Mouse (Mus musculus): ENCODE measurements around the gene Kif1c. TPM values are rescaled to one million over a fixed set of nuclear protein-coding genes. Genes with fewer than 3 reads are reported as not detected.

Gene Kif1c
- total RNA-seq, 2 experiments from 2014 or later, result 43.9 to 46.0 TPM

DNA sequence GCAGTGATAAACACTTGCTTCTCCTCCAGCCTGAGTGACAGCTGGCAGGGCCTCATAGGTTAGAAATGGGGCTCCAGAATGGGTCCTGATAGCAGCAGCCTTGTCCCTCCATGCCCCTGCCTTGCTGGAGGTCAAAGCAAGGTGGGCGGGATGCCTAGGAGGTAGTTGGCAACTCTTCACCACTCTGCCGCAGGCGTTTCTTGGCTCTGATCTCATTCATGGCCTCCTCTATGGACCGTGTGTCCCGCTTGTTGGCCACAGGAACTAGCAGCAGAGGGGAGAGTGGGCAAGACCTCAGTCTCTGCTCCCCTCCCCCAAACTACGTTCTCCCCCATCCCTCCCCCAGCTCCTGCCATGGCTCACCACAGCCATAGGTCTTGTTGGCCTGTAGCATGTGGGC, 36.4 kb upstream of the Kif1c start:
- intact Hi-C loops (cut with DNase I), result no loop called here
- DNase-seq (ENCODE audit: low spot score in 2 of 2), result no peak

DNA sequence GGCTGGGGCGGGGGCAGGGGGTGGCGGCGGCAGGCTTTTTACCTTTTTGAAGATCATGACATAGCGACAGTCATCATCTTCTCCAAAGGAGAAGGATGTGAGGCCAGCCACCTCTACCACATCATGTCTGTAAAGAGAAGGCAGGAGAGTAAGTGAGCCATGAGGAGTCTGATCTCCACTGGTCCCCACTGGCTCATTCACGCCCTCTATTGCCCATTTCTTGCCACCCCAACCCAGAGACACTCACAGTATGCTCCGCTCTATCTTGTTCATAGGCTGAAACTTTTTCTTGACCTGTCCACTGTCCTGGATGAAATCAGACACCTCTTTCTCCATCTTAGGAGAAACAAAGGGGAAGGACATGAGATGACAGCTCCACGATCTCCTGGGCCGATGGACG, 35.6 kb upstream of the Kif1c start:
- DNase-seq (ENCODE audit: low spot score in 2 of 2), result no peak
- intact Hi-C loops (cut with DNase I), result no loop called here

DNA sequence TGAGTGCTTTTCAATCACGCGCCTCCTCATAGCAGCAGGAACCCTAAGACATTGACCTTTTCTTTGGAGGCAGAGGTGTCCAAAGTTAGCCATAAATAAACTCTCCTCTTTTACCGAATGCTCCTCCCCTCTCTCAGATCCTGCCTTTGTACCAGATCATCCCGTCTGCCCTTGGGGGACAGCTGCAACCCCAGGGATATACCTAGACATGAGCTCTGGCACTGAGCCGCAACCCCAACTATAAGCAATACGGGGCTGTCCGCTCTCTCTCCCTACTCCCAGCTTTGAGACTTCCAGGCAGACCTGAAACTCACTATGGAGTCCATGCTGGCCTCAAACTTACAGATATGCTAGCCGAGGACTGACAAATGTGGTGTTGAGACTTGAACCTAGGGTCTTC, 33.7 kb upstream of the Kif1c start:
- intact Hi-C loops (cut with DNase I), result no loop called here
- DNase-seq (ENCODE audit: low spot score in 2 of 2), result no peak

DNA sequence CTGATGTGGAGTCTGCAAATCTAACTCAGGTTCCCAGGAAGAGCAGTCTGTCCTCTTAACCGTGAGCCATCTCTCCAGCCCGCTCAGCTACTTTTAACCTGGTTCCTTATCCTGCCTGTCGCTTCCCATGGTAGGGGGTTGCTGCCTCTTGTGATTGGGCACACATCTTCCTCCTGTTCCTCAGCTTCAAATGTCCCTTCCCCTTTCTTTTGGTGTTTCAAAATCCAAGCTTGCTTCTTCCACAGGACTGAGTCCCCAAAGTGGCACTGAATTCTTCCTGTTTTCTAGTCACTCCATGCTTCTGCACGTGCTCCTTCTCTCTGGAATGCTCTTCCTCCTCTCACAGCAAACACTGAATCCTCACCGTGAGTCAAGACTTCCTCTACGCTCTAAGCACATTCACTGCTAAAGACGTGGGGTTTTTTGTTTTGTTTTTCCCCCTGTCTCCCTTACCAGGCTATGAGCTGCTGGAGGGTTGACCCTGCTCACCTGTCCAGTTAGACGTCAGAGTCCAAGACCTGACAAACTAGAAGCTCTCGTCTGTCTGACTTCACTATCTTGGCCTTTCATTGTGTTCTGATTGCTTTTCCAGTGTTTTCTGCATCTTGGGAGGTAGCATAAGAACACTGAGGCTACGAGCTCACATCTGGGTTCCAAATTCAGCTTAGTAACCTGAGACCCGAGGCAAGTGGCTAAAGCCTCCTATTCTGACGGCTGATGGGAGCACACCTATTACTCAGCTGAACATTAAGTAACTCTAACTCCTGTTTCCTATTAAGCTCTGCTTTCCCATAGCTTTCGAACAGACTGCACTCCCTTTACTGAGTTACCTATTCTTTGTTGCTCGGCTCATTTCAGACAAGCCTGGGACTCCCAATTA, 32.8 kb upstream of the Kif1c start:
- intact Hi-C loops (cut with DNase I), result loop anchor here (2.0 kb wide), 1 partner anchor 13 kb away; the partner anchor contains the start of gene Pfn1
- DNase-seq (ENCODE audit: low spot score in 2 of 2), result no peak

DNA sequence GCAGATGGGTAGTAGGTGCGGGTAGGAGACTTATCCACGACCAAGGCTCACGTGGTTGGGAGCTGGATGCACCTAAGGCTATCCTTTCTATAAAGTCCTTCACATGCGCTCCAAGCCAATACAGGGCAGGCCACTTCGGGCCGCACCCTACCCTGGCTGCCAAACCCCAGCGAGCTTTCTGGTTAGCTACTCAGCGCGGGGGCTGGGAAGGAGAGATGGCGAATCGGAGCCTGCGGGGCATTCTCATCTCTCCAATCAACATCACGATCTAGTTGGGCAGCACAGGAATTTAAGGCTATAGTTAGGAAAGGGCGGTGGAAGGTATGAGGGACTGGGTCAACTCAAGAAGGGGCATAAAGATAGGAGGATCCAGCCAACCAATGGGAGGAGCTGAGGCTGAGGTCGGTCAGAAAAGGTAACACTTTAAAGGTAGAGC, 32.0 kb upstream of the Kif1c start:
- no peak for DNase-seq (ENCODE audit: low spot score in 2 of 2)
- intact Hi-C loops (cut with DNase I), result loop anchor here (2.0 kb wide), 1 partner anchor 14 kb away; the partner anchor contains the start of gene Pfn1

DNA sequence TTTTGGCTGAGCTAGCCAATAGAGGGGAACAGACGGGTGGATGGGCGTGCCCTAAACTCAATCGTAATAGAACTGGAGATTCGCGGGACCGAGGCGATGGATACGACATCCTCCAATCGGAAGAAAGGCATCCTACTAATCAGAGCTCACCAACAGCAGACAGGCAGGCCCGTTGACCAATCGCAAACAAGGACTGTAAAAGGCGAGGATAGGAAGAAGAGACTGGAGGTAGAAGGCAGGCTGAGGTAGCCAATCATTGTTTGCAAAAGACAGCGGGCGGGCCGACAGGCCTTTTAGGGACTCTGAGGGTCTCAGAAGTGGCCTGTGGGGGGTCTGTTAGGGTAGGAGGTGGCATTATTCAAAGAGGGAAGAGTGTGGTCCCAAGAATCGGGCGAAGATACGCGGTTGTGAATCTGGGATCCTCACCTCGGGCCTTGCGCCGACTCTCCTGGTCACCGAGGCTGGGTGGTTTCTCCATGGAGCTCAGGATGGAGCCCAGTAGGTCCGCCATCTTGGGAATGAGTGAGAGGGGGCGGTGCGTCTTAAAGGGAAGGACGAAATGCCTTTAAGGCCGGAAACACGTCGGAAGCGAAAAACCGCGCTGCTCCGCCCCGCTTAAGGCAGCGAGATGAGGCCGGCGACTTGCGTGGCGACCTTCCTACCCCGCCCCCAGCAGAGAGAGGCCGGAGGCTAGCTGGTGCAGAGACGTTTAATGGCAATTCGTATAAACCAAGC, 31.4 kb upstream of the Kif1c start, which contains the start of gene Spag7:
Gene Spag7 (minus strand): TSS at position 646 of the 735 bp plus-strand sequence.
- intact Hi-C loops (cut with DNase I), result loop anchor here (2.0 kb wide), 1 partner anchor 14 kb away; the partner anchor contains the start of gene Pfn1
- DNase-seq (ENCODE audit: low spot score in 2 of 2), result peak; percentile 98 to 99

DNA sequence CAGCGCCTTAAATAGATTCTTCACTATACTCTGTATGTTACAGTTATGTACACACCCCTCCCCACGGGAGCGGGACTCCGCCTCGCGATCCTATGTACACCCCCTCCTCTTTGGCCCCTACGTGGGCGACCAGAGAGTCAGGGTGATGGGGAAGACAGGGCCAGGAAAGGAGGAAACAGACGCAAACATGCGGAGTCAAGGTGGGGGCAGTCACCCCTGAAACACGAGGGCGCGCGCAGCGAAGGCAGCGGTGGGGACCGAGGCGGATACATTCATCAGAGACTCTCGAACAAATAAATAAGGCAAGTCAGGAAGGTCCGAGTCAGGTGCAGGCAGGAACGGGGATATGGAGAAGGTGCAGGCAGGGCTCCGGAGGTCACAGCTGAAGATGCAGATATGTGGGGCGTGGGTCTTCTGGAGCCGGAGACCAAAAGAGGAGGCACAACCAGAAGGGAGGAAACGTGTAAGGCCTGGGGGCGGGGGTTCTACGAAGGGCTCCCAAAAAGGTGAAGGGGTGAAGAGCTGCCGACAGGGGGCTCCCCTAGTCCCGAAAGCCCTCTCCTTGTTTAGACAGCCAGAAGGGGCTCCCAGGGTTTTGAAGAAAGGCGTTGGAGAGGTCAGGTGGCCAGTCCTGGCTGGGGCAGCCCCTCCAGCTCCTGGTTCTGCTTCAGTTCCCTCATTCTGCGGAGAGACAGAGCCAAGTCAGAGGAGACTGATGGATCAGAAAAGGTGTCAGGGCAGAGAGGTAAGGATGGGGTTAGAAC, 30.6 kb upstream of the Kif1c start:
- intact Hi-C loops (cut with DNase I), result loop anchor here (2.0 kb wide), 1 partner anchor 15 kb away; the partner anchor contains the start of gene Pfn1
- DNase-seq (ENCODE audit: low spot score in 2 of 2), result peak; percentile 72

DNA sequence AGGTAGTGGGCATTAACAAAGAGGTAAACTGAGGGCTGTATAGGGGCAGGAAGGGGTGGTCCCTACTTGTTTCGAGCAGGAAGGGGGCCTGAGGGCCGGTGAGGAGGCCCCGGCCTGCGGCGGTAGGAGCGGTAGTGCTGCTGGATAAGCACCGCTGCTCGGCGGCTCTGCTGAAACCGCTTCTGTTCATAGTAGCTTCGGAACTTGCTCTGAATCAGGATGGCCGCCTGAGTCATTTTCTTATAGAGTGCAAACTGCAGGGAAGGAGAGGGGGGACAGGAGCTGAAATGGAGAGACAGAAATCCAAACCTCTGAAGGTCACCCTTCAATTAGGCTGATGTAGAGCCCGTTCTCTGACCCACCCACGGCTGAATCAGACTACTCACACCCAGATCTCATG, 29.9 kb upstream of the Kif1c start:
- no peak for DNase-seq (ENCODE audit: low spot score in 2 of 2)
- intact Hi-C loops (cut with DNase I), result no loop called here

DNA sequence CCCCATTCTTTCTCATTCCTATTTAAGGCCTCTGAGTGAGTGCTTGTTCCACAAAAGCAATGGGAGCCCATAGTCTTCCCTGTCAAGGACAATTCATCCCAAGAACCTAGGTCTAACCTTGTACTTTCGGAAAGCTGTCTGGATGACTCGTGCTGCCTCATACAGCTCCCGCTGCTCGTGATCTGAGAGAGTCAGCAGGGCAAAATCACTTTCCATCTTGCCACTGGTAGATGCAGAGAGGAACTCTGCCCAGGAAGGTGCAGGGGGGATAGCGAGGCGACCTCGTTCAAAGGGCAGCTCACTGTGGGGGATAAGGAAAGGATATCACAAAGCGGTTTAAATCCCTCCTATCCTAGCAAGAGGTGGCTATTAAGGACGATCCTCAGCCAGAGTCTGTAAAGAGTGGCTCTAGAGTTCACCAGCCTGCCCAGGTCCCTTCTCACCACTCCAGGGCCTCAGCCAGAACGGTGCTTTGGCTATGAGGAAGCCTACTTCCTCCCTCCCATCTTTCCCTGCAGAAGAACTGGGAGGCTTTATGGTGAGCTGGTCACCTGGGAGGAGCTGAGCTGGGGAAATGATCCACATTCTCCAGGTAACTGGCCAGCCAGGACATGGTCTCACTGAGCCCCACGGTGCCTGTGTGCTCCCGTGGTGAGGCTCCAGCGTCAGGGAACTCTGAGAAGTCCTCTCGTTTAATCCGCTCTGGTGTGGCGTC, 28.9 kb upstream of the Kif1c start:
- intact Hi-C loops (cut with DNase I), result no loop called here
- DNase-seq (ENCODE audit: low spot score in 2 of 2), result no peak

DNA sequence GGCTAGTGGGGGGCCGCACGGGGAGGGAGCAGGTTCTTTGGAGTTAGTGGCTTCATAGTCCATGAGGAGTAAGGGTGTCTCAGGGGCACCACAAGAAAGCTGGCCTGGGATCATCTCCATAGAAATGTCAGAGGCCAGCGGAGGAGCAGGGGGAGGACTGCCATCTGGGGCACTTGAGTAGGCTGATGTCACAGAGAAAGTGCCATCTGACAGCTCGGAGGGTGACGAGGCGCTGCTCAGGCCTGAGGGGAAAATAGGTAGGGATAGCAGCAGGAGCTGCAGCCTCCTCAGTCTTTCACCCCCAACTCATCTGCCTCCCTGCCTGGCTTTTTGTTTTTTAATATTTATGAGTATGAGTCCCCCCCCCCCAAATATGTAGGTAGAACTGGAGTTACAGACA, 26.3 kb upstream of the Kif1c start:
- no peak for DNase-seq (ENCODE audit: low spot score in 2 of 2)
- intact Hi-C loops (cut with DNase I), result no loop called here

DNA sequence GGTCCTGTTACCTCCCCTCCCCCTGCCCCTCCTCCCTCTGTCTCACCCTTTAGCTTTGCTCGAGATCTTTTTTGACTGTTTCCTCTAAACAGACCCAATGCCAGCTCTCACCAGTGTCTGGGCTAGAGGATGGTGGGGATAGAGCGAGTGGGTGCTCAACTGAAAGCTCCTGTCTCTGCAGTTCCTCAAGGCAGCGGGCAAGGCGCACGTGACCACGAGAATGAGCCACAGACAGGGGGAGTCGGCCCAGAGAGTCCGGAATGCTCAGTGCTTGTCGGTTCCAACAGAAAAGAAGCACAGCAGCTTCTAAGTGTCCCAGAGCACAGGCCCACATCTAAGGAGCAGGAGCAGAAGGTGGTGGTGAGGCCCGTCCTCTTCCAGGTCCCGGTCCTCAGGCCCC, 25.8 kb upstream of the Kif1c start:
- intact Hi-C loops (cut with DNase I), result no loop called here
- DNase-seq (ENCODE audit: low spot score in 2 of 2), result peak in 1 of 2 experiments; percentile 35

DNA sequence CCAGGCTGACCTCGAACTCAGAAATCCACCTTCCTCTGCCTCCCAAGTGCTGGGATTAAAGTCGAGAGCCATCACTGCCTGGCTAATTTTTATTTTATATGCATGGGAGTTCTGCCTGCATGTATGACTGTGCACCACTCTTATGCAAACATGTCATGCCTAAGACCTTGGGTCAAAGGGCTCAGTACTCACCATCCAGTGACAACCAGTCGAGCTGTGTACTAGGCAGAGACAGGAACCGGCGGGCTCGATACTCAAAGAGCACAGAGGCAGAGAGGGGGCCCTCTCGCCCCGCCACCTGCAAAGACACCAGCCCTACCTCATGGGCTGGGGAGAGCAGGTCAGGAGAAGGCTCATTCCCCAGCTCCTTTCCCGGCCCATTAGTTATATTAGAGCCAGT, 22.3 kb upstream of the Kif1c start:
- intact Hi-C loops (cut with DNase I), result no loop called here
- DNase-seq (ENCODE audit: low spot score in 2 of 2), result no peak

DNA sequence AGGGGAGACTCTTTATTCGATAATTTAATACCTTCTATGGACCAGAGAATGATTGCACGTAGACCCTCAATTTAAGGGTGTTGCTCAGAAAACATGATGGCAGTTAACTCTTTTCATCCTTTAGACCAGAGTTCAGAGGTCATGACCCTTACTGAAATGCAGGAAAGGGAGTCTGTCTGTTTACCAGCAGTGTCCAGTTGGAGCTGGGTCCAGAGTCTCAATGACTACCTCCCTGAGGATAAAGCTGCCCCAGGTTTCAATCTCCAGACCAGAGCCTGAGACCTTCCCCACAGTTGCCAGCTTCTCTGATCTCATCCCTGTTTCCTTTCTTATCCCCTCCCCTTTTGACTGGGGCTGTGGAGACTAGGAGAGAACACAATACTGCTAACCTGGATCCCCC, 21.8 kb upstream of the Kif1c start:
- no peak for DNase-seq (ENCODE audit: low spot score in 2 of 2)
- intact Hi-C loops (cut with DNase I), result no loop called here

DNA sequence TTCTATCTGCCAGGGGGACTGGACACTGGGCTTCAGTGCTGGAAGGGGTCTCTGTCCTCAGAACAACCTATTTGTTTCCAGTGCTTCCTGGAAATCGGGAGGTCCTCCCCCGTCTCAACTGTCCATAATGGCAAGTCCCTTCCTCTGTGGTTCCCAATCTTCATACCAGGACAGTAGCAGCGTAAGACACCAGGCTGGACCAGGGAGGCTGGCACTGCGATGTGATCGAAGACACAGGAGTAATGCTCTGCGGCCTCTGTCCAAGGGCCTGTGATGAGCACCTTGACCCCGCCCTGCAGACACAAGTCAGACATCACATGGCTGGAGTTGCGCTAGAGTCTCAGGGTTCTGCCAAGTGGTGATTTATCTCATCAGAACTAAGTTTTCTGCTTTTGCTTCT, 21.0 kb upstream of the Kif1c start:
- intact Hi-C loops (cut with DNase I), result no loop called here
- DNase-seq (ENCODE audit: low spot score in 2 of 2), result no peak

DNA sequence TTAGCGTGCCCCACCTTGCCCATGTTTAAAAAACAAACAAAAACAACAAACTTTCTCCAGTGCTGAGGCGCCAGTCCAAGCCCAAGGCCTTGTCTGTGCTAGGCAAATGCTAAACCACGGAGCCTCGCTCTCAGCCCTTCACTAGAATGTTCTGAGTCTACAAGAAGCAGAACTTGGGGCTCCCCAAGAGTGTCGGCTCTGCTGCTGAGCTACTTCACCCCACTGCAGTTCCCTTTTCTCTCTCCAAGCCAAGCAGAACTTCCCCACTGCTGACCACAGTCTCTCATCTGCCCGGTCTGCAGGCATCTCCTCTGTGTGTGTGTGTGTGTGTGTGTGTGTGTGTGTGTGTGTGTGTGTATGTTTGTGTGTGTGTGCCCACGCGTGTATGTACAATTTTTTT, 20.5 kb upstream of the Kif1c start:
- intact Hi-C loops (cut with DNase I), result loop anchor here (5.0 kb wide), 1 partner anchor 77 kb away; no protein-coding TSS in a partner anchor
- peak; percentile 31 to 44 for DNase-seq (ENCODE audit: low spot score in 2 of 2)

DNA sequence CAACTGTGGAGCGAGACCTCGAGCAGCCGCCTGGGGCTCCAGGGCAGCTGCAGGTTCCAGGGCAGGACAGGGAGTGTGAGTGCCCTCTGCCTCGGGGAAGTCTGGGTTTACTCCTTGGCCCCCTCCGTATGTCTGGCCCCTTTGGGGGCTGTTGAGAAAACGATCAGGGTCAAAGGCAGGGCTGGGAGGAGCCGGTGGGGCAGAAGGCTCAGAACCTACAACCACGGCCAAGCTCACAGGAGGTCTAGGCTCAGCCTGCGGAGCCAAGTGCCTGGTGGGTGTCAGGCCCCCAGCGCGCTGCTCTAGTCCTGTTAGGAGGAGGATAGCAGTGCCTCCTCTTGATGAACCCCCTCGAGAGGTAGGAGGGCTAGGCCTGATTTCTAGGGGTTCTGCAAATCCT, 19.2 kb upstream of the Kif1c start:
- no peak for DNase-seq (ENCODE audit: low spot score in 2 of 2)
- intact Hi-C loops (cut with DNase I), result loop anchor here (5.0 kb wide), 1 partner anchor 76 kb away; no protein-coding TSS in a partner anchor

DNA sequence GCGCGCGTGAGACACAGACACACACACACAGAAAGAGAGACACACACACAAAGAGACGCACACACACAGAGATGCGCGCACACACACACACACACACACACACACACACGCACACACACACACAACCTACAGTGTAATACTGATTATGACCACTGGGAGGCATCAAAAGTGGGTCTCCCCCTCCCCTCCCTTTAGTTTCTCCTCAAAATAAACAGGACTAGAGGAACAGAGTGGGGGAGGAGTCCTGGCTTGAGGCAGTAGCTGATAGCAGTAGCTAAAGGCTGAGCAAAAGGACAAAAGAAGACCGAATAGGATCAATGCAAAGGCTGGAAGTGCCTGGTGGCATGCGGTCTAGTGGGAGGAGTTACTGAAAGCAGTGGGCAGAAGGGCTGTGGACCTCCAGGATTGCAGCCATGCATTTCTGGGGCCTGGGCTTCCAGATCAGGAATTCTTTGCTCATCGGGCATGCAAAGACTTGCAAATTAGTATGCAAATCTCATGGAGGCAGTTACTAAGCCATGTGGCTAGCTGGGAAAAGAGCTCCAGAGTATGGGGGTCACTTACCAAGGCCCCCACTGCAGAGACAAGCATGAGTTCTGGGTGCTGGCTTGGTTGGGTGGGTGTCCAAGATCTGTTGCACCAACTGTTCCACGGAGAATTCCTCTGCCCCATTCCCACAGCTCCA, 18.3 kb upstream of the Kif1c start:
- intact Hi-C loops (cut with DNase I), result loop anchor here (5.0 kb wide), 1 partner anchor 75 kb away; no protein-coding TSS in a partner anchor
- DNase-seq (ENCODE audit: low spot score in 2 of 2), result peak; percentile 64 to 93

DNA sequence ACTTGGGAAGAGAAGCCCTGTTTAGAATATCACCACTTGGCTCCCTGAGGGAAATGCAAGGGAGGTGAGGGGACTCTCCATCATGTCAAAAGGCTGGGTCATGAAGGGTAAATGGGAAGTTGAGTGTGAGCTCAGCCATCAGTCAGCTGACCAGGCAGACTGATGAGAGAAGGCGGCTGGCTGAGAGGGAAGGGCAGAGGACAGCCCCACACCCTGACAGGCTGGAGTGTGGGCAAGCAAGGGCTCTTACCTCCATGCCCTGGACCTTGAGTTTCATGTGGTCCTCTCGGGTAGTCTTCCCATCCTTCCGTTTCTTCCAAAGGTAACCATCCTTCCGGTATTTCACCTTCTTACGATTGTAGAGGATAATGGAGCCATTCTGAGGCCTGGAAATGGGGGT, 16.7 kb upstream of the Kif1c start:
- intact Hi-C loops (cut with DNase I), result loop anchor here (5.0 kb wide), 1 partner anchor 74 kb away; no protein-coding TSS in a partner anchor
- DNase-seq (ENCODE audit: low spot score in 2 of 2), result no peak

Data from left cerebral cortex, postnatal 14 days (tissue).